Mouse (Mus musculus) lung, postnatal 0 days (tissue): ENCODE measurements at regions not wholly inside any gene's neighbourhood (a gene's known extent, or its start where the extent isn't known, plus 50 kb on each side); places are given as distances from the start of the nearest gene placed in this dataset.

Experiments used
- CTCF ChIP-seq: IDR thresholded peaks from 2 replicates; pipeline ENCODE4 v1.5.1; 2016; ENCODE audit warnings: antibody characterized with exemption, mild to moderate bottlenecking
- EP300 ChIP-seq: IDR thresholded peaks from 2 replicates; pipeline ENCODE4 v1.6.1; 2016; ENCODE audit warnings: antibody characterized with exemption, mild to moderate bottlenecking, control low read depth

- no peak for TF ChIP-seq CTCF
- TF ChIP-seq EP300 = no peak
These were observed 357.3 kb downstream of the Trib2 start for GRCm38 (mm10) chr12:15459429-15459828.
